Mouse (Mus musculus) stomach, embryonic 16.5 days (tissue): Measurements from ENCODE around the gene Tle6. TPM values are rescaled to one million over a fixed set of nuclear protein-coding genes. Genes with fewer than 3 reads are reported as not detected.

Experiments used
- ATAC-seq: fragments of 200-750 bp; cut with Nextera tagmentation; 2 replicates; pipeline ENCODE4 v1.8.0; 2017; ENCODE audit warnings: moderate number of reproducible peaks, moderate TSS enrichment; ENCODE audit not compliant: insufficient read depth, low FRiP score
- H3K27ac ChIP-seq: fragments of 300-500 bp; sonication (generic); 2 replicates; pipeline ENCODE4 v1.5.1; 2014; ENCODE audit warnings: low read length
- H3K27me3 ChIP-seq: fragments of 300-500 bp; sonication (generic); 2 replicates; pipeline ENCODE4 v1.6.1; 2014; ENCODE audit warnings: low read length, control low read depth, mixed read lengths; ENCODE audit not compliant: control insufficient read depth, insufficient read depth
- H3K36me3 ChIP-seq: fragments of 300-500 bp; sonication (generic); 2 replicates; pipeline ENCODE4 v1.6.1; 2014; ENCODE audit warnings: low read length; ENCODE audit not compliant: control insufficient read depth, insufficient read depth
- H3K4me1 ChIP-seq: fragments of 300-500 bp; sonication (generic); 2 replicates; pipeline ENCODE4 v1.6.1; 2014; ENCODE audit warnings: low read length, control low read depth, mixed read lengths; ENCODE audit not compliant: control insufficient read depth, insufficient read depth
- H3K4me2 ChIP-seq: fragments of 300-500 bp; sonication (generic); 2 replicates; pipeline ENCODE4 v1.6.1; 2014; ENCODE audit warnings: low read depth, low read length, mixed read lengths
- H3K4me3 ChIP-seq: fragments of 300-500 bp; sonication (generic); replicated peaks from 2 replicates; pipeline ENCODE4 v1.5.1; 2014; ENCODE audit warnings: mild to moderate bottlenecking, low read length
- H3K9ac ChIP-seq: fragments of 300-500 bp; sonication (generic); 2 replicates; pipeline ENCODE4 v1.6.1; 2014; ENCODE audit warnings: low read length
- H3K9me3 ChIP-seq: fragments of 300-500 bp; sonication (generic); replicated peaks from 2 replicates; pipeline ENCODE4 v1.6.1; 2016; ENCODE audit warnings: low read length, control low read depth; ENCODE audit not compliant: control insufficient read depth
- WGBS: fragments of 180-500 bp; shearing (Covaris S2); extraction: QIAGEN DNeasy Blood & Tissue Kit; methylation state at CpG from one replicate; pipeline ENCODE4 v1.1.7; 2014; 5-methylcytosine and 5-hydroxymethylcytosine counted together
- polyA plus RNA-seq: library from polyadenylated mRNA; unstranded; fragments of >200 nt; fragmentation: Nextera tagmentation; extraction: Ambion mirVana; gene quantifications from 2 replicates; pipeline ENCODE4 v1.2.1, GENCODE M21; 2015

Tle6 gene
- polyA plus RNA-seq, 1 experiment from 2014 or later: 31.2 TPM

GRCm38 (mm10) chr10:81572133-81572671 is 28.7 kb downstream of the Tle6 start:
- peak overlapping the region; percentile 53 for H3K4me3 ChIP-seq
- no peak for ATAC-seq
- H3K4me1 ChIP-seq: peaks cover 58% of the 10 kb centered on the region
- no peaks in the 10 kb centered on the region for H3K36me3 ChIP-seq
- peak overlapping the region; percentile 73 for H3K27ac ChIP-seq
- no peaks in the 10 kb centered on the region for H3K27me3 ChIP-seq
- H3K9ac ChIP-seq: peak overlapping the region; percentile 61
- H3K4me2 ChIP-seq: peak overlapping the region; percentile 71
- no peaks in the 10 kb centered on the region for H3K9me3 ChIP-seq
- 16% methylated on average over 9 of the region's 9 CpGs for WGBS

GRCm38 (mm10) chr10:81571501-81571876 is 29.4 kb downstream of the Tle6 start:
- ATAC-seq: peak; percentile 91
- peak overlapping the region; percentile 71 for H3K4me2 ChIP-seq
- WGBS: under 1% methylated on average over 18 of the region's 18 CpGs
- no peaks in the 10 kb centered on the region for H3K36me3 ChIP-seq
- no peaks in the 10 kb centered on the region for H3K27me3 ChIP-seq
- no peaks in the 10 kb centered on the region for H3K9me3 ChIP-seq
- H3K9ac ChIP-seq: peak overlapping the region; percentile 69
- H3K27ac ChIP-seq: peak overlapping the region; percentile 86
- H3K4me1 ChIP-seq: peaks cover 58% of the 10 kb centered on the region
- peak overlapping the region; percentile 53 for H3K4me3 ChIP-seq

- peak overlapping the region; percentile 86 for H3K27ac ChIP-seq
- no peaks in the 10 kb centered on the region for H3K9me3 ChIP-seq
- peak overlapping the region; percentile 69 for H3K9ac ChIP-seq
- H3K36me3 ChIP-seq: peaks cover 4% of the 10 kb centered on the region
- H3K4me2 ChIP-seq: peak overlapping the region; percentile 71
- H3K27me3 ChIP-seq: no peaks in the 10 kb centered on the region
- 0% methylated on average over 33 of the region's 34 CpGs for WGBS
- H3K4me1 ChIP-seq: peaks cover 58% of the 10 kb centered on the region
- H3K4me3 ChIP-seq: peak overlapping the region; percentile 53
- peak; percentile 69 for ATAC-seq
These were observed 29.9 kb downstream of the Tle6 start for GRCm38 (mm10) chr10:81570831-81571500.

GRCm38 (mm10) chr10:81570238-81570800 is 30.6 kb downstream of the Tle6 start:
- H3K4me1 ChIP-seq: peaks cover 53% of the 10 kb centered on the region

GRCm38 (mm10) chr10:81569507-81570237 is 31.2 kb downstream of the Tle6 start:
- peak overlapping the region; percentile 86 for H3K27ac ChIP-seq
- H3K9me3 ChIP-seq: no peaks in the 10 kb centered on the region
- no peak overlapping the region for H3K4me3 ChIP-seq
- H3K27me3 ChIP-seq: no peaks in the 10 kb centered on the region
- no peak for ATAC-seq
- whole genome bisulfite sequencing: 58% methylated on average over 9 of the region's 9 CpGs
- peaks cover 16% of the 10 kb centered on the region for H3K36me3 ChIP-seq
- no peak overlapping the region for H3K9ac ChIP-seq
- no peak overlapping the region for H3K4me2 ChIP-seq
- H3K4me1 ChIP-seq: peaks cover 53% of the 10 kb centered on the region

More at GRCm38 (mm10) chr10:81570238-81570800, 30.6 kb downstream of the Tle6 start:
- 2% methylated on average over 11 of the region's 11 CpGs for WGBS
- peaks cover 11% of the 10 kb centered on the region for H3K36me3 ChIP-seq
- H3K9ac ChIP-seq: peak overlapping the region; percentile 65
- H3K9me3 ChIP-seq: no peaks in the 10 kb centered on the region
- peak overlapping the region; percentile 86 for H3K27ac ChIP-seq
- H3K27me3 ChIP-seq: no peaks in the 10 kb centered on the region
- peak; percentile 0; the same call in 1 of the 2 replicates for ATAC-seq
- peak overlapping the region; percentile 71 for H3K4me2 ChIP-seq
- H3K4me3 ChIP-seq: peak overlapping the region; percentile 53

GRCm38 (mm10) chr10:81568381-81569191 is 32.3 kb downstream of the Tle6 start:
- Histone ChIP-seq H3K9me3 (no peaks in the 10 kb centered on the region), H3K27me3 (no peaks in the 10 kb centered on the region), H3K4me2 (0 out of 2 replicates have a peak overlapping the region, but pooled peaks have one; percentile 11), H3K36me3 (peaks cover 20% of the 10 kb centered on the region), H3K4me3 (no peak overlapping the region), H3K4me1 (peaks cover 57% of the 10 kb centered on the region), H3K27ac (peak overlapping the region; percentile 86), H3K9ac (peak overlapping the region; percentile 47)
- 12% methylated on average over 16 of the region's 16 CpGs for WGBS
- 0 out of 2 replicates have a peak, but pooled peaks have one; percentile 2 for ATAC-seq

GRCm38 (mm10) chr10:81565257-81566228 is 35.3 kb downstream of the Tle6 start:
- Histone ChIP-seq H3K36me3 (peaks cover 20% of the 10 kb centered on the region), H3K4me1 (peaks cover 60% of the 10 kb centered on the region), H3K27ac (no peak overlapping the region), H3K9me3 (no peaks in the 10 kb centered on the region), H3K27me3 (no peaks in the 10 kb centered on the region), H3K9ac (no peak overlapping the region), H3K4me2 (no peak overlapping the region), H3K4me3 (no peak overlapping the region)
- no peak for ATAC-seq
- WGBS: 50% methylated on average over 20 of the region's 20 CpGs

GRCm38 (mm10) chr10:81564734-81565133 is 36.1 kb downstream of the Tle6 start:
- 41% methylated on average over 10 of the region's 10 CpGs for WGBS
- ATAC-seq: no peak
- H3K9me3 ChIP-seq: no peaks in the 10 kb centered on the region
- no peaks in the 10 kb centered on the region for H3K27me3 ChIP-seq
- no peak overlapping the region for H3K27ac ChIP-seq
- H3K4me1 ChIP-seq: peaks cover 54% of the 10 kb centered on the region
- H3K9ac ChIP-seq: peak overlapping the region; percentile 62; the same call in 1 of the 2 replicates
- no peak overlapping the region for H3K4me2 ChIP-seq
- peaks cover 20% of the 10 kb centered on the region for H3K36me3 ChIP-seq
- H3K4me3 ChIP-seq: no peak overlapping the region
